Mouse (Mus musculus) duodenum, adult 2 months (tissue): ENCODE data around the gene Kmt2e. TPM values are rescaled to one million over a fixed set of nuclear protein-coding genes. Genes with fewer than 3 reads are reported as not detected.

Experiments
- polyA plus RNA-seq: library from polyadenylated mRNA; depleted of rRNA; stranded (reverse); fragments of >200 nt; gene quantifications from 2 replicates; pipeline ENCODE4 v1.2.3, GENCODE M21; 2012; ENCODE audit warnings: low replicate concordance; rRNA removed

The Kmt2e gene
- polyA plus RNA-seq, result 6.2 and 10.3 TPM in 2 replicates

DNA sequence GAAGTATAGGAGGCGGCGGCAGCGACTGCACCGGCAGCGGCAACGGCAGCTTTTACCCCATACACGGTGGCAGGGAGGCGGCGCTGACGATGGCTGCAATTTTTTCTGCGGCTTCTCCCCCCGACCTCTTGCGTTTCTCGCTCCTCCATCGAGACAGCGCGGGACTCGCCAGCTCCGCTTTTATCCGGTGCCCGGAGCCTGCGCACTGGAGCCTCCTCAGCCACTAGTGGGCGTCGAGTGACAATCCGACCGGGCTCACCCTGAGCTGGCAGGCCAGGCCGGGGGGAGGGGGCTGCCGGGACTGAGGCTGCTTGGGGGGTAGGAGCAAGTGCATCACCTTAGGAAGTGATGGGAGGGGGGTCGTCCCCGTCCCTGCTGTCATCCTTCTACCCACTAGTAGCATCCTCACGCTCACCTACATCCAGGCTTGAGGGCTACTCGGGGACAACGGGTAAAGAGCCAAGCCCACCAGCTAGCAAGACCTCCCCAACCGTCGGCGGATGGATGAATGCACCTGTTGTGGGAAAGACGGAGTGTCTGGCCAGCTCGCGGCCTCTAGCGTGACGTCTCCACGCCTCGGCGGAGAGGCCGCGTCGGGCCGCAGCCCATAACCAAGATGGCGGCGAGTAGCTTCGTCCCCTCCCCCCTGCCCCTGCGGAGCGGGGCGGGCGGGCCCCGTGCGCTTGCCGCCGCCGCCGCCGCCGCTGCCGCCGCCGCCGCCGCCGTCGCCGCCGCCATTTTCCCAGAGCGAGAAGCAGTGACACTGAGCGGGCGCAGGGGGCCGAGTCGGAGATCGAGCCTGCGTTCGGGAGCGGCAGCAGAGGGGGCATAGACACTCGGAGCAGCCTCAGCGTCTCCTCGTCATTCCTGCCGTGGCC, at the start of gene Kmt2e:
Kmt2e (plus strand) TSS at position 722 of the 878 bp plus-strand sequence.

